Mouse (Mus musculus): Measurements from ENCODE around the gene Scnn1b. TPM values are rescaled to one million over a fixed set of nuclear protein-coding genes. Genes with fewer than 3 reads are reported as not detected.

The Scnn1b gene
- polyA plus RNA-seq (2014; fragmentation: Illumina TruSeq; extraction: RNeasy Lipid Tissue Mini Kit (QIAGEN cat#74804); ENCODE audit: insufficient read depth, low read depth, low replicate concordance), result 61.1 TPM

GRCm38 (mm10) chr7:121864858-121865585 lies at the start of gene Scnn1b:
Scnn1b (plus strand) TSS chr7:121865038.

Other genes with a start within 250 kb of the Scnn1b start
- 2.6 TPM for gene Usp31, start 157.8 kb upstream of the Scnn1b start, polyA plus RNA-seq (2014; fragmentation: Illumina TruSeq; extraction: RNeasy Lipid Tissue Mini Kit (QIAGEN cat#74804); ENCODE audit: insufficient read depth, low read depth, low replicate concordance)
- 64.9 TPM for gene Scnn1g, start 130.6 kb upstream of the Scnn1b start, polyA plus RNA-seq (2014; fragmentation: Illumina TruSeq; extraction: RNeasy Lipid Tissue Mini Kit (QIAGEN cat#74804); ENCODE audit: insufficient read depth, low read depth, low replicate concordance)
- gene Cog7, start 116.7 kb downstream of the Scnn1b start, polyA plus RNA-seq (2014; fragmentation: Illumina TruSeq; extraction: RNeasy Lipid Tissue Mini Kit (QIAGEN cat#74804); ENCODE audit: insufficient read depth, low read depth, low replicate concordance), result 15.9 TPM
- gene Gga2, start 156.2 kb downstream of the Scnn1b start, polyA plus RNA-seq (2014; fragmentation: Illumina TruSeq; extraction: RNeasy Lipid Tissue Mini Kit (QIAGEN cat#74804); ENCODE audit: insufficient read depth, low read depth, low replicate concordance), result 12.0 TPM
- 11.4 TPM for gene Ubfd1, start 202.1 kb downstream of the Scnn1b start, polyA plus RNA-seq (2014; fragmentation: Illumina TruSeq; extraction: RNeasy Lipid Tissue Mini Kit (QIAGEN cat#74804); ENCODE audit: insufficient read depth, low read depth, low replicate concordance)
- 4.4 TPM for gene Ears2, start 202.2 kb downstream of the Scnn1b start, polyA plus RNA-seq (2014; fragmentation: Illumina TruSeq; extraction: RNeasy Lipid Tissue Mini Kit (QIAGEN cat#74804); ENCODE audit: insufficient read depth, low read depth, low replicate concordance)
- gene Ndufab1, start 236.8 kb downstream of the Scnn1b start, polyA plus RNA-seq (2014; fragmentation: Illumina TruSeq; extraction: RNeasy Lipid Tissue Mini Kit (QIAGEN cat#74804); ENCODE audit: insufficient read depth, low read depth, low replicate concordance), result 201 TPM